Mouse (Mus musculus): Measurements from ENCODE around the gene Mapk10. TPM values are rescaled to one million over a fixed set of nuclear protein-coding genes. Genes with fewer than 3 reads are reported as not detected.

The Mapk10 gene
- polyA plus RNA-seq, 1 experiment from 2014 or later = 2.2 TPM

DNA sequence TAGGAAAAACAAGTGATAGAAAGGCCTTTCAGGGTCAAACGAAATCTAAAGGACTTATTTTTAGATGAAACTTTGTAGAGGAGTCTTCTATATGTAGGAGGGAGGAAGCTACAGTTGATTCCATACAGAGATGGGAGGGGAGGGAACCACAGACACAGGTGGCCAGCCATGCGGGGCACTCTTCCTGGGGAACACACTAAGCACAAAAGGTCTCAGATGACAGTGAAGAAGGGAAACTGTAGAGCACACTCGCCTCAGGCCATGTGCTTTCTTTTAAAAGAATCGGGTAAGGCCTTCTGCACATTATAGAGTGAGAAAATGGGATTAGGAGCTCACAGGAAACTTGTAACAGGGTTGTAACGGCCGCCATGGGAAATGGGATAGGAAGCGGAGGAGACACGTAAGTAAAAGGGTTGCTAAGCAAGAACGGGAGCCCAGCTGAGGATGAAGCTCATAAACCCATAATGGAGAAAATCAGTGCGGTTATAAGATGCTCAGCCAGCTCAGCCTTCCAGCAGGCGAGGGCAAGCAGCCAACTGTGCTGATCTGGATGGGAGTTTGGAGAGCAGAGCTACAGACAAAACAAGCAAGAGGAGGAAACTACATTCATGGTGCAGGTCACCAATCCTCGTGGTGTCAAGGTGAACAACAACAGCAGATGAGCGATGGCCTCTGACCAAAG, 182.1 kb downstream of the Mapk10 start:
- 61% methylated on average over 13 of the region's 13 CpGs for WGBS
- no peak overlapping the region for H3K4me2 ChIP-seq (replicated peaks; ENCODE audit: low read depth)
- no peaks in the 10 kb centered on the region for H3K27me3 ChIP-seq (ENCODE audit: control insufficient read depth, insufficient read depth, low read length)
- H3K4me1 ChIP-seq (replicated peaks; ENCODE audit: control insufficient read depth, insufficient read depth) = no peaks in the 10 kb centered on the region
- H3K9me3 ChIP-seq (ENCODE audit: control insufficient read depth, low read length) = no peaks in the 10 kb centered on the region
- H3K36me3 ChIP-seq (ENCODE audit: control insufficient read depth, insufficient read depth, low read length) = no peaks in the 10 kb centered on the region
- ATAC-seq (ENCODE audit: low FRiP score, low TSS enrichment) (no peak), DNase-seq (ENCODE audit: low spot score) (no peak)
- no peak overlapping the region for H3K4me3 ChIP-seq (ENCODE audit: low read depth, low read length)
- TF ChIP-seq CTCF (IDR thresholded peaks at IDR 0.05; ENCODE audit: low read depth) = no peak
- no peak for TF ChIP-seq EP300 (optimal IDR thresholded peaks at IDR 0.05)
- H3K9ac ChIP-seq (ENCODE audit: low read length) = no peak overlapping the region
- H3K27ac ChIP-seq (replicated peaks) = no peak overlapping the region

DNA sequence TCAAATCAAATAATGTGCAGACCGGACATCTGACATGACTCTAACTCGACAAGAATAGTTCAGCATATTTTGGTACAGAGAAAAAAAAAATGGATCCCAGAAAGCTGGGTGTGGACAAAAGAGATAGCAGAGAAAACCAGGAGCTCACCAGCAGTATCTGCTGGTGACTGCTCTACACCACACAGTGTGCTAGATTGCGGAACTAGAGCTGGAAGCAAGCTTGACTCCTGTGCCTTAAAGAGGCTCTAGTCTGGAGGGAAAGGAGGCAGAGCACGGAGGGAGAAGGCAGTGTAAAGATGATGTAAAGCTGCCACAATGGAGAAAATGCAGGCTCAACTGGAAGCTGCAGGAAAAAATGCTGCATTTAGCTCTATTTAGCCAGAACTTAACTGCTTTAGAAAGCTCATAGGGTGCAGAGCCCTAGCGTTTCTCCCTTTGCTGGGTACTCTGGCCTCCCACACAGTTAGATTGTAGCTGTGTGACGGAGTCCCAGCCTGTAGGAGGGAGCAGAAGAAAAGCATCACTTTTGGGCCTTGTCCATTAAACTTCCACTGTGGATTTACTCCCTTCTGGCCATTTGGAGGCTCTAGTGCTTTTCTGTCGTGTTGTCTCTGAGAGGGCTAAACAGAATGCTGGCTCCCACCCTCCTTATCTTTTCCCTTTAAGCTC, 188.5 kb downstream of the Mapk10 start:
- H3K27me3 ChIP-seq (ENCODE audit: control insufficient read depth, insufficient read depth, low read length) = no peaks in the 10 kb centered on the region
- no peak overlapping the region for H3K27ac ChIP-seq (replicated peaks)
- WGBS = 57% methylated on average over 7 of the region's 7 CpGs

DNA sequence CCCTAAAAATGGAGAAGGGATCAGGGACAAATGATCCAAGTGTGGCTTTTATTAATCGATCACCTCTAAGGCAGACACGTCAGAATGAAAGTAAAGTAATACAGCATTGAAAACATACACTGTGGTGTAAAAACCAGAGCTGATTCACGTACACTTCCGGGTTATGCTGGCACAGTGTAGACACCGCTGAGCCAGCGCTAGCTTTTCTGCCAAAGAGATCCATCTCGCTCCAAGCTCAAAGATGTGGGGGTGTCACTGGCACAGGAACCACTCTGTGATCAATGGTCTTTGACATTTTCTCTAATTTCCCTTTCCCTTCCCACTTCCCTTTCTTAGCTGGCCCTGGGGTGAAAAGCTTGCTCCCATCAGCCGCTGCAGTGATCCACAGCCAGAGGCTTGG, 189.7 kb downstream of the Mapk10 start:
- H3K27me3 ChIP-seq (ENCODE audit: control insufficient read depth, insufficient read depth, low read length) = no peaks in the 10 kb centered on the region
- H3K27ac ChIP-seq (replicated peaks) = no peak overlapping the region
- 77% methylated on average over 8 of the region's 8 CpGs for WGBS
- H3K4me3 ChIP-seq (ENCODE audit: low read depth, low read length) = no peak overlapping the region
- H3K9me3 ChIP-seq (ENCODE audit: control insufficient read depth, low read length) = no peaks in the 10 kb centered on the region
- ATAC-seq (ENCODE audit: low FRiP score, low TSS enrichment) (no peak), DNase-seq (ENCODE audit: low spot score) (no peak)
- no peak for TF ChIP-seq EP300 (optimal IDR thresholded peaks at IDR 0.05)
- TF ChIP-seq CTCF (IDR thresholded peaks at IDR 0.05; ENCODE audit: low read depth) = no peak
- H3K4me1 ChIP-seq (replicated peaks; ENCODE audit: control insufficient read depth, insufficient read depth) = no peaks in the 10 kb centered on the region
- no peak overlapping the region for H3K9ac ChIP-seq (ENCODE audit: low read length)
- H3K4me2 ChIP-seq (replicated peaks; ENCODE audit: low read depth) = no peak overlapping the region
- H3K36me3 ChIP-seq (ENCODE audit: control insufficient read depth, insufficient read depth, low read length) = no peaks in the 10 kb centered on the region

More for the DNA sequence above, 188.5 kb downstream of the Mapk10 start:
- H3K9ac ChIP-seq (ENCODE audit: low read length) = no peak overlapping the region
- DNase-seq (ENCODE audit: low spot score) (no peak), ATAC-seq (ENCODE audit: low FRiP score, low TSS enrichment) (no peak)
- TF ChIP-seq CTCF (IDR thresholded peaks at IDR 0.05; ENCODE audit: low read depth) = no peak
- no peak for TF ChIP-seq EP300 (optimal IDR thresholded peaks at IDR 0.05)
- H3K36me3 ChIP-seq (ENCODE audit: control insufficient read depth, insufficient read depth, low read length) = no peaks in the 10 kb centered on the region
- H3K9me3 ChIP-seq (ENCODE audit: control insufficient read depth, low read length) = no peaks in the 10 kb centered on the region
- H3K4me2 ChIP-seq (replicated peaks; ENCODE audit: low read depth) = no peak overlapping the region
- H3K4me1 ChIP-seq (replicated peaks; ENCODE audit: control insufficient read depth, insufficient read depth) = no peaks in the 10 kb centered on the region
- H3K4me3 ChIP-seq (ENCODE audit: low read depth, low read length) = no peak overlapping the region

DNA sequence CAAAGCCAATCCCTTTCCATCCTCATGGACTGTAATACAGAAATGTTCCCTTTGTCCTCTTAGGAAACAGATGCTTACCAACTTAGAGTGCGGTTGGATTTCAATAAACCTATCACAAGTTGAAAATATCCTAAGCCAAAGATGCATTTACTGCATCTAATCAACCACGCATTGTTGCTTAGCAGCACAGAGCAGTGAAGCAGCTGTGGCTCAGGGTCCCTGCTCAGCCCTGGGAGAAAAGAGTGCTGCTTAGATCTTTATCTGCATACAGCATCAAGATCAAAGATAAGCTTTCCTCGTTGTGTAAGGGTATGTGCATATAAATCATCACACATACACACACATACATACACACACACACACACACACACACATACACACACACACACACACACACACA, 190.2 kb downstream of the Mapk10 start:
- H3K27me3 ChIP-seq (ENCODE audit: control insufficient read depth, insufficient read depth, low read length) = no peaks in the 10 kb centered on the region
- TF ChIP-seq EP300 (optimal IDR thresholded peaks at IDR 0.05) = no peak
- TF ChIP-seq CTCF (IDR thresholded peaks at IDR 0.05; ENCODE audit: low read depth) = no peak

DNA sequence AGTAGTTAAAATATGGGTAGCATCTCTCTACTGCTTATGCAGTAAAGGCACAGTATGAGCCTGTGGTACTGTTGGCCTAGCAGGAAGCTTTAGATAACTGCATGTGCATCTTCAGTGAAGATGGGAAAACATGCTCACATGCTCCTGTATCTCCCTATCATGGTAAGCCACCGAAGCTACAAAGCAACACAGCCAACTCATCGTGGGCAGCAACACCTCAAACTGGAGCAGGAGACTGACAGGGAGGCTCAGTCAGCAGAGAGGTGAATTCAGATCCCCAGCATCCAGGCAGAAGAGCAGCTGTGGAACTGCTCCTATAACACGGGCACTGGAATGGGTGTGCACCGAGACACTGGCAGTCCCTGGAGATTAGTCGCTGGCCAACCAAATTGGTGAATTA, 191.0 kb downstream of the Mapk10 start:
- no peak for ATAC-seq (ENCODE audit: low FRiP score, low TSS enrichment)

More for the DNA sequence above, 190.2 kb downstream of the Mapk10 start:
- Histone ChIP-seq H3K9me3 (ENCODE audit: control insufficient read depth, low read length) (no peaks in the 10 kb centered on the region), H3K27ac (replicated peaks) (no peak overlapping the region), H3K4me1 (replicated peaks; ENCODE audit: control insufficient read depth, insufficient read depth) (no peaks in the 10 kb centered on the region), H3K36me3 (ENCODE audit: control insufficient read depth, insufficient read depth, low read length) (no peaks in the 10 kb centered on the region), H3K4me2 (replicated peaks; ENCODE audit: low read depth) (no peak overlapping the region), H3K9ac (ENCODE audit: low read length) (no peak overlapping the region), H3K4me3 (ENCODE audit: low read depth, low read length) (no peak overlapping the region)
- DNase-seq (ENCODE audit: low spot score) (no peak), ATAC-seq (ENCODE audit: low FRiP score, low TSS enrichment) (no peak)
- 59% methylated on average over 3 of the region's 3 CpGs for WGBS

DNA sequence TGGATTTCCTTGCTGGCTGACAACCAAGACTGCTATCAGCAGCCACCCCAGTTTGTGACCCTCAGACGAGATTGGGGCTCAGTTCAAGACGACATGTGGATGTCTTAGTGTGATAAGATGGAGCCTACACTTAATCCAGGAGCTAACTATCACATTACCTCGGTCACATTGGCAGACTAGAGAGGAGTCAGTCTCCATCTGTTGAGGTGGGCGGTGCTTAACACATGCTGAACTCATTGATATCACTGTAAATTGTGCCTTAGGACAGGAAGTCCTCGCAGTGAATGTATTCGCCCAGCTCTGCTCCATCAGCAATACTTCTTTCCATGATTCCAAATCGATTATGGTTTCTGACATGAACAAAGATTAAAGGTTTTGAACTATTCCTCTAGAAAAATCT, 193.5 kb downstream of the Mapk10 start:
- Histone ChIP-seq H3K4me2 (replicated peaks; ENCODE audit: low read depth) (no peak overlapping the region), H3K4me3 (ENCODE audit: low read depth, low read length) (no peak overlapping the region), H3K27me3 (ENCODE audit: control insufficient read depth, insufficient read depth, low read length) (no peaks in the 10 kb centered on the region), H3K9ac (ENCODE audit: low read length) (no peak overlapping the region), H3K4me1 (replicated peaks; ENCODE audit: control insufficient read depth, insufficient read depth) (no peaks in the 10 kb centered on the region), H3K9me3 (ENCODE audit: control insufficient read depth, low read length) (no peaks in the 10 kb centered on the region), H3K27ac (replicated peaks) (no peak overlapping the region), H3K36me3 (ENCODE audit: control insufficient read depth, insufficient read depth, low read length) (no peaks in the 10 kb centered on the region)
- DNase-seq (ENCODE audit: low spot score) = no peak
- no peak for ATAC-seq (ENCODE audit: low FRiP score, low TSS enrichment)
- TF ChIP-seq CTCF (IDR thresholded peaks at IDR 0.05; ENCODE audit: low read depth) (no peak), EP300 (optimal IDR thresholded peaks at IDR 0.05) (no peak)
- 80% methylated on average over 7 of the region's 7 CpGs for WGBS

More for the DNA sequence above, 191.0 kb downstream of the Mapk10 start:
- 84% methylated on average over 5 of the region's 5 CpGs for WGBS
- no peak overlapping the region for H3K27ac ChIP-seq (replicated peaks)
- H3K36me3 ChIP-seq (ENCODE audit: control insufficient read depth, insufficient read depth, low read length) = no peaks in the 10 kb centered on the region
- H3K4me3 ChIP-seq (ENCODE audit: low read depth, low read length) = no peak overlapping the region
- no peaks in the 10 kb centered on the region for H3K4me1 ChIP-seq (replicated peaks; ENCODE audit: control insufficient read depth, insufficient read depth)
- H3K9me3 ChIP-seq (ENCODE audit: control insufficient read depth, low read length) = no peaks in the 10 kb centered on the region
- H3K4me2 ChIP-seq (replicated peaks; ENCODE audit: low read depth) = no peak overlapping the region
- no peak for TF ChIP-seq CTCF (IDR thresholded peaks at IDR 0.05; ENCODE audit: low read depth)
- no peak for TF ChIP-seq EP300 (optimal IDR thresholded peaks at IDR 0.05)
- no peaks in the 10 kb centered on the region for H3K27me3 ChIP-seq (ENCODE audit: control insufficient read depth, insufficient read depth, low read length)
- H3K9ac ChIP-seq (ENCODE audit: low read length) = no peak overlapping the region
- no peak for DNase-seq (ENCODE audit: low spot score)

Measured in stomach, postnatal 0 days (tissue).